Mouse (Mus musculus) heart, postnatal 0 days (tissue): ENCODE data around the gene Ccdc9. TPM values are rescaled to one million over a fixed set of nuclear protein-coding genes. Genes with fewer than 3 reads are reported as not detected.

Source experiments
- ATAC-seq: fragments of 200-750 bp; cut with Nextera tagmentation; 2 replicates; pipeline ENCODE4 v1.8.0; 2017; ENCODE audit warnings: low read depth, moderate number of reproducible peaks, moderate library complexity; ENCODE audit not compliant: insufficient read depth
- DNase-seq: peaks from one replicate; pipeline ENCODE4 v3.0.0-alpha.2; 2016; ENCODE audit warnings: low spot score
- H3K27ac ChIP-seq: fragments of 300-500 bp; sonication (generic); 2 replicates; pipeline ENCODE4 v1.5.1; 2014; ENCODE audit warnings: low read depth, mild to moderate bottlenecking
- H3K27me3 ChIP-seq: fragments of 300-500 bp; sonication (generic); 2 replicates; pipeline ENCODE4 v1.6.1; 2014; ENCODE audit warnings: low read length, mixed read lengths; ENCODE audit not compliant: control insufficient read depth, insufficient read depth
- H3K36me3 ChIP-seq: fragments of 300-500 bp; sonication (generic); replicated peaks from 2 replicates; pipeline ENCODE4 v1.6.1; 2014; ENCODE audit warnings: low read length, mixed read lengths; ENCODE audit not compliant: control insufficient read depth, insufficient read depth
- H3K4me1 ChIP-seq: fragments of 300-500 bp; sonication (generic); 2 replicates; pipeline ENCODE4 v1.6.1; 2014; ENCODE audit warnings: antibody characterized with exemption; ENCODE audit not compliant: control insufficient read depth, insufficient read depth
- H3K4me2 ChIP-seq: fragments of 300-500 bp; sonication (generic); 2 replicates; pipeline ENCODE4 v1.6.1; 2014; ENCODE audit warnings: low read depth, mild to moderate bottlenecking, low read length, moderate library complexity
- H3K4me3 ChIP-seq: fragments of 300-500 bp; sonication (generic); 2 replicates; pipeline ENCODE4 v1.5.1; 2014; ENCODE audit warnings: low read depth, low read length
- H3K9ac ChIP-seq: fragments of 300-500 bp; sonication (generic); replicated peaks from 2 replicates; pipeline ENCODE4 v1.6.1; 2014; ENCODE audit warnings: low read depth, low read length, mixed read lengths
- H3K9me3 ChIP-seq: fragments of 300-500 bp; sonication (generic); replicated peaks from 2 replicates; pipeline ENCODE4 v1.6.1; 2016; ENCODE audit warnings: low read length; ENCODE audit not compliant: control insufficient read depth
- CTCF ChIP-seq: IDR thresholded peaks from 2 replicates; pipeline ENCODE4 v1.5.1; 2016; ENCODE audit warnings: antibody characterized with exemption, control low read depth, low read depth
- EP300 ChIP-seq: IDR thresholded peaks from 2 replicates; pipeline ENCODE4 v1.6.1; 2016; ENCODE audit warnings: antibody characterized with exemption, low read depth
- WGBS: fragments of 180-500 bp; shearing (Covaris S2); extraction: QIAGEN DNeasy Blood & Tissue Kit; methylation state at CpG from one replicate; pipeline ENCODE4 v1.1.7; 2014; 5-methylcytosine and 5-hydroxymethylcytosine counted together
- polyA plus RNA-seq: library from polyadenylated mRNA; unstranded; fragments of >200 nt; fragmentation: Nextera tagmentation; extraction: Ambion mirVana; gene quantifications from 2 replicates; pipeline ENCODE4 v1.2.1, GENCODE M21; 2015
- total RNA-seq: library from RNA; depleted of rRNA; stranded (reverse); fragments of >200 nt; gene quantifications from 2 replicates; pipeline ENCODE4 v1.2.3, GENCODE M21; 2014; ENCODE audit warnings: low replicate concordance

Gene Ccdc9
- total and polyA plus RNA-seq, 2 experiments from 2014 or later = 4.7 to 5.7 TPM

- Histone ChIP-seq H3K27ac (peak overlapping the region; percentile 98), H3K9ac (peak overlapping the region; percentile 21), H3K4me1 (no peaks in the 10 kb centered on the region; the same call in 1 of the 2 replicates), H3K27me3 (no peaks in the 10 kb centered on the region), H3K9me3 (no peaks in the 10 kb centered on the region), H3K36me3 (peaks cover 37% of the 10 kb centered on the region), H3K4me3 (peak overlapping the region; percentile 81), H3K4me2 (peak overlapping the region; percentile 71)
- TF ChIP-seq CTCF = no peak
- TF ChIP-seq EP300 = no peak
- DNase-seq (peak; percentile 58), ATAC-seq (peak; percentile 21)
- WGBS = 4% methylated on average over 14 of the region's 14 CpGs
Measured at GRCm38 (mm10) chr7:16285450-16286025, 1.1 kb downstream of the Ccdc9 start.

- no peaks in the 10 kb centered on the region for H3K9me3 ChIP-seq
- WGBS = 72% methylated on average over 9 of the region's 9 CpGs
- ATAC-seq (no peak), DNase-seq (no peak)
- peak overlapping the region; percentile 71 for H3K4me2 ChIP-seq
- 0 out of 2 replicates have a peak overlapping the region, but pooled peaks have one; percentile 21 for H3K9ac ChIP-seq
- H3K36me3 ChIP-seq = peaks cover 44% of the 10 kb centered on the region
- H3K27me3 ChIP-seq = no peaks in the 10 kb centered on the region
- no peak for TF ChIP-seq EP300
- no peak for TF ChIP-seq CTCF
- H3K4me3 ChIP-seq = peak overlapping the region; percentile 81
- peak overlapping the region; percentile 98 for H3K27ac ChIP-seq
- no peaks in the 10 kb centered on the region; the same call in 1 of the 2 replicates for H3K4me1 ChIP-seq
Measured at GRCm38 (mm10) chr7:16284904-16285303, 1.7 kb downstream of the Ccdc9 start.

GRCm38 (mm10) chr7:16284001-16284400 is 2.6 kb downstream of the Ccdc9 start:
- DNase-seq (no peak), ATAC-seq (no peak)
- no peak overlapping the region for H3K4me3 ChIP-seq
- TF ChIP-seq CTCF (no peak), EP300 (no peak)
- peaks cover 51% of the 10 kb centered on the region for H3K36me3 ChIP-seq
- no peak overlapping the region for H3K27ac ChIP-seq
- no peaks in the 10 kb centered on the region for H3K9me3 ChIP-seq
- H3K4me2 ChIP-seq = no peak overlapping the region
- no peak overlapping the region for H3K9ac ChIP-seq
- no peaks in the 10 kb centered on the region for H3K27me3 ChIP-seq
- H3K4me1 ChIP-seq = no peaks in the 10 kb centered on the region; the same call in 1 of the 2 replicates
- 91% methylated on average over 8 of the region's 8 CpGs for WGBS

- H3K27ac ChIP-seq = no peak overlapping the region
- H3K36me3 ChIP-seq = peaks cover 67% of the 10 kb centered on the region
- ATAC-seq (no peak), DNase-seq (no peak)
- no peak for TF ChIP-seq CTCF
- TF ChIP-seq EP300 = no peak
- WGBS = 89% methylated on average over 11 of the region's 13 CpGs
- no peaks in the 10 kb centered on the region; the same call in 1 of the 2 replicates for H3K4me1 ChIP-seq
- H3K4me3 ChIP-seq = no peak overlapping the region
- H3K4me2 ChIP-seq = no peak overlapping the region
- H3K9ac ChIP-seq = no peak overlapping the region
- no peaks in the 10 kb centered on the region for H3K9me3 ChIP-seq
- H3K27me3 ChIP-seq = no peaks in the 10 kb centered on the region
Measured at GRCm38 (mm10) chr7:16282334-16282733, 4.3 kb downstream of the Ccdc9 start.

GRCm38 (mm10) chr7:16280721-16281120 is 5.9 kb downstream of the Ccdc9 start:
- Histone ChIP-seq H3K27me3 (no peaks in the 10 kb centered on the region), H3K4me1 (no peaks in the 10 kb centered on the region; the same call in 1 of the 2 replicates), H3K36me3 (peaks cover 83% of the 10 kb centered on the region), H3K9ac (no peak overlapping the region), H3K9me3 (no peaks in the 10 kb centered on the region), H3K27ac (no peak overlapping the region), H3K4me3 (no peak overlapping the region), H3K4me2 (no peak overlapping the region)
- WGBS = 90% methylated on average over 11 of the region's 11 CpGs
- TF ChIP-seq EP300 (no peak), CTCF (no peak)
- ATAC-seq (no peak), DNase-seq (no peak)
